Mouse (Mus musculus): ENCODE measurements around the gene Hoxa3. TPM values are rescaled to one million over a fixed set of nuclear protein-coding genes. Genes with fewer than 3 reads are reported as not detected.

Gene Hoxa3
- total RNA-seq, 2 experiments from 2014 or later = 0.32 to 1.9 TPM

- DNase-seq = no peak
Observed at GRCm38 (mm10) chr6:52205221-52205620, 7.9 kb downstream of the Hoxa3 start.

- peak; percentile 68 to 74 for DNase-seq
Observed at GRCm38 (mm10) chr6:52204050-52204752, 8.9 kb downstream of the Hoxa3 start, which contains the start of gene Hoxa5. TSS of gene Hoxa5 (minus strand) at chr6:52204587.

GRCm38 (mm10) chr6:52203371-52204049 lies 9.6 kb downstream of the Hoxa3 start:
- DNase-seq = peak in 1 of 2 experiments; percentile 50

- peak in 1 of 2 experiments; percentile 22 for DNase-seq
Observed at GRCm38 (mm10) chr6:52203121-52203370, 10.1 kb downstream of the Hoxa3 start.

- DNase-seq = no peak
Observed at GRCm38 (mm10) chr6:52202362-52203120, 10.6 kb downstream of the Hoxa3 start.

GRCm38 (mm10) chr6:52201269-52201668 lies 11.9 kb downstream of the Hoxa3 start:
- no peak for DNase-seq

- no peak for DNase-seq
Observed at GRCm38 (mm10) chr6:52200751-52201250, 12.3 kb downstream of the Hoxa3 start.

- DNase-seq = no peak
Observed at GRCm38 (mm10) chr6:52200073-52200750, 12.9 kb downstream of the Hoxa3 start.

GRCm38 (mm10) chr6:52197271-52197670 lies 15.9 kb downstream of the Hoxa3 start:
- DNase-seq = peak; percentile 41 to 47

- DNase-seq = no peak
Observed at GRCm38 (mm10) chr6:52196811-52197210, 16.3 kb downstream of the Hoxa3 start.

GRCm38 (mm10) chr6:52194690-52195089 lies 18.4 kb downstream of the Hoxa3 start:
- DNase-seq = no peak

- peak; percentile 74 to 81 for DNase-seq
Observed at GRCm38 (mm10) chr6:52191860-52192550, 21.1 kb downstream of the Hoxa3 start.

GRCm38 (mm10) chr6:52190906-52191810 lies 22.0 kb downstream of the Hoxa3 start, which contains the start of gene Hoxa4:
TSS of gene Hoxa4 (minus strand) at chr6:52191753.
- DNase-seq = no peak

GRCm38 (mm10) chr6:52190410-52190809 lies 22.7 kb downstream of the Hoxa3 start:
- no peak for DNase-seq

- DNase-seq = no peak
Observed at GRCm38 (mm10) chr6:52189909-52190308, 23.2 kb downstream of the Hoxa3 start.

GRCm38 (mm10) chr6:52189172-52189591 lies 24.0 kb downstream of the Hoxa3 start:
- no peak for DNase-seq

GRCm38 (mm10) chr6:52186500-52186899 lies 26.6 kb downstream of the Hoxa3 start:
- no peak for DNase-seq

- DNase-seq = no peak
Observed at GRCm38 (mm10) chr6:52185834-52186233, 27.3 kb downstream of the Hoxa3 start.

- DNase-seq = no peak
Observed at GRCm38 (mm10) chr6:52185222-52185621, 27.9 kb downstream of the Hoxa3 start.

GRCm38 (mm10) chr6:52184668-52185067 lies 28.5 kb downstream of the Hoxa3 start:
- no peak for DNase-seq
